Mouse (Mus musculus) layer of hippocampus, adult 9-10 months (tissue): Measurements from ENCODE around the gene Ass1.

Experiments used
- DNase-seq: peaks from one replicate; pipeline ENCODE4 v3.0.0; 2022; ENCODE audit warnings: low spot score

The Ass1 gene

GRCm38 (mm10) chr2:31458989-31459936 is 10.7 kb upstream of the Ass1 start:
- no peak for DNase-seq

GRCm38 (mm10) chr2:31460025-31460571 is 9.9 kb upstream of the Ass1 start:
- DNase-seq, result no peak

GRCm38 (mm10) chr2:31460920-31461319 is 9.1 kb upstream of the Ass1 start:
- DNase-seq, result no peak

- no peak for DNase-seq
Measured at GRCm38 (mm10) chr2:31462051-31462450, 8.0 kb upstream of the Ass1 start.

- no peak for DNase-seq
Measured at GRCm38 (mm10) chr2:31463253-31463652, 6.8 kb upstream of the Ass1 start.

- DNase-seq, result no peak
Measured at GRCm38 (mm10) chr2:31463696-31464528, 6.1 kb upstream of the Ass1 start.

GRCm38 (mm10) chr2:31464529-31464910 is 5.5 kb upstream of the Ass1 start:
- no peak for DNase-seq

- DNase-seq, result no peak
Measured at GRCm38 (mm10) chr2:31467457-31467856, 2.5 kb upstream of the Ass1 start.

- no peak for DNase-seq
Measured at GRCm38 (mm10) chr2:31468857-31469256, 1.1 kb upstream of the Ass1 start.

GRCm38 (mm10) chr2:31469480-31469879 is 527 bp upstream of the Ass1 start:
- no peak for DNase-seq

- DNase-seq, result no peak
Measured at GRCm38 (mm10) chr2:31470683-31471385, 827 bp downstream of the Ass1 start.

GRCm38 (mm10) chr2:31471611-31472010 is 1.6 kb downstream of the Ass1 start:
- no peak for DNase-seq

GRCm38 (mm10) chr2:31472406-31473065 is 2.5 kb downstream of the Ass1 start:
- DNase-seq, result peak; percentile 59

- DNase-seq, result no peak
Measured at GRCm38 (mm10) chr2:31473941-31474340, 3.9 kb downstream of the Ass1 start.

- no peak for DNase-seq
Measured at GRCm38 (mm10) chr2:31474686-31475085, 4.7 kb downstream of the Ass1 start.

- no peak for DNase-seq
Measured at GRCm38 (mm10) chr2:31476107-31476820, 6.3 kb downstream of the Ass1 start.

GRCm38 (mm10) chr2:31477234-31478161 is 7.5 kb downstream of the Ass1 start:
- DNase-seq, result no peak

- peak; percentile 86 for DNase-seq
Measured at GRCm38 (mm10) chr2:31482914-31483575, 13.0 kb downstream of the Ass1 start.

GRCm38 (mm10) chr2:31484187-31484586 is 14.2 kb downstream of the Ass1 start:
- DNase-seq, result peak; percentile 50
